Mouse (Mus musculus): ENCODE data around the gene S100a16.
A peak's percentile ranks its signal among the peaks of the same experiment; 100 is the strongest.

S100a16 gene

DNA sequence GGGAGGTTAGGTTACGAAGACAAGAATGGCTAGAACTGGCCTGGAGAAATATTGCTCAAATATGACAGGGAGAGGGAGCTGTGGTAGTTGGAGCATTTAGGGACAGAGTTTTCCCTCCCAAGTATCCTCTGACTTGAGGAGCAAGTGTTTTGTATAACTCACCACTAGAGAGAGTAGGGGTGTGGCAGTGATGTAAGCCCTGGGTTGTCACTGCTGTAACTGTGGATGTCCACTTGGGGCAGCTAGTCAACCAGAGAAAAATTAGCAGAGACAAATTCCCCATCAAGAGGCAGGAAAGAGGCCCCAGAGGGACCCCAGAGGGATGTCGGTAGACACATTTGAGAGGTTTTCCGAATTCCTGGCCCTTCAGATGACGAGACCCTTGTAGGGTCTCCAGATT lies 11.6 kb upstream of the S100a16 start:
- peak; percentile 46 for DNase-seq

- no peak for DNase-seq
These were observed 11.0 kb upstream of the S100a16 start for GRCm38 (mm10) chr3:90526076-90526475.

- no peak for DNase-seq
These were observed 10.5 kb upstream of the S100a16 start, which contains the start of gene S100a14 for GRCm38 (mm10) chr3:90526580-90526979. Gene S100a14, plus strand, starts transcription at chr3:90526856.

- DNase-seq = no peak
These were observed 9.7 kb upstream of the S100a16 start for GRCm38 (mm10) chr3:90527291-90527873.

- no peak for DNase-seq
These were observed 5.3 kb upstream of the S100a16 start for GRCm38 (mm10) chr3:90531713-90532112.

DNA sequence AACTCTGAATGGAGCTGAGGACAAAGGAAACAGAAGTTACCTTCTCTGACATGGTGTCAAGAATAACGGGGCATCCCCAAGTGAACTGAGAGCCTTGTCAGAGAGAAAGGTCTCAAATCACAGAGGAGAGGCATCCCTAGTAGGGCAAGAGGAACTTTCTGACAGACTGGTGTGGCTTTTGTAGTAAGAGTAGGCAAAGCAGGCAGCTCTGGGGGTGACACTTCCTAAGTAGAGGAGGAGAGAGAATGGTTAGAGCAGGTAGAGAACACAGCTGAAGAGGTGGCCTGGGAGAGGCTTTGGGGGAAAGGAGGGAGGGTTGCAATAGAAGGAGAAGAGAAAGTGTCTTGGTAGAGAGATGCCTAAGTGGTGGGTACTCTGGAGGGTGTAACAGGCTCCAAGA lies 1.6 kb upstream of the S100a16 start:
- DNase-seq = no peak

- DNase-seq = no peak
These were observed 847 bp downstream of the S100a16 start for GRCm38 (mm10) chr3:90537905-90538296.

DNA sequence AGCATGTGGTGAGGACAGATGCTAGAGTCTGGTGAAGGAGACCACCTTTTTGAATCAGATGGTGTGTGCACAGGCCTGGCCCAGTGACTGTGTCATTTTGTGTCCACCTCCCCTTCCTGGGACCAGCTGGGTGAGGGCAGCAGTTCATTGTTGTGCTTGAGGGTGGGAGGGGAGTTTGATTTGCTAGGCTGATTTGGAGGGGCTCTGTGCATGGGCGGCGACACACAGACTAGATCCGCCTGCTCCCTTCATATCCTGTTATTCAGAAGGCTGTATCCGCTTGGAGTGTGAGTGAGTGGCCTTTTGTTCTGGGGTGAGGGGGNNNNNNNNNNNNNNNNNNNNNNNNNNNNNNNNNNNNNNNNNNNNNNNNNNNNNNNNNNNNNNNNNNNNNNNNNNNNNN lies 3.9 kb downstream of the S100a16 start:
- peak; percentile 34 for DNase-seq

GRCm38 (mm10) chr3:90549676-90550420 lies 12.8 kb downstream of the S100a16 start:
- DNase-seq = peak; percentile 32

DNA sequence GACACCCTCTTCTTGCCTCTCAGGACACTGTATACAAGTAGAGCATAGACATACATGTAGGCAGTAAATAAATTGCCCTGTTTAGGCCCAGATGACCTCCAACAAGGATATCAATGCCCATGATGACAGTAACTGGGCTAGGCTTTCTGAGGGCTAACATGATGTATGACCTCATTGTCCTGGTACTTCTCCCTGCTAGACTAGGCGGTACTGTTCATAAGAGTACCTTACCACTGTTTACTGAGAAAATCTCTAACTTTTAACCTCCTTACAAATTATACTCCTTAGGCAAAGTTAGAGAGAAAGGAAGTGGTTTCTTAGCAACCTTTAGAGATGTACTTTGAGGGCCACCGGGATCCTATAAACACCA lies 13.4 kb downstream of the S100a16 start:
- DNase-seq = no peak

DNA sequence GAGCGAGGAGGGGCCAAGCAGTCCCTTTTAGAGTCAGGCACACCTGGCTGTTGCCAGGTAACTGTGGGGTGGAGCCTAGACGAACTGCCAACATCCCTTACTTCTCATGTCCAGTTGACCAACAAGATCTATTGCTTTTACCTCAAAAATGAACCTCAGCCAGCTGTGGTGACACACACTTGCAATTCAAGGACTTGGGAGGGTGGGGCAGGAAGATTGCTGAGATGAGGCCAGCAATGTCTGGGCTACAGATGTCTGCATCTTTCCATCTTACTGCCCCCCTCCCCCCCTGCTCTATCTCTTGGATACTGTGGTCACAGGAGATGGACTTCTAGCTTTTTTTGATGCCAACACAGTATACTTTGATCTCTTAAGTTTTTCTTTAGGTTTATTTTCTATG lies 15.2 kb downstream of the S100a16 start:
- no peak for DNase-seq

GRCm38 (mm10) chr3:90555954-90556353 lies 18.9 kb downstream of the S100a16 start:
- DNase-seq = peak; percentile 23

DNA sequence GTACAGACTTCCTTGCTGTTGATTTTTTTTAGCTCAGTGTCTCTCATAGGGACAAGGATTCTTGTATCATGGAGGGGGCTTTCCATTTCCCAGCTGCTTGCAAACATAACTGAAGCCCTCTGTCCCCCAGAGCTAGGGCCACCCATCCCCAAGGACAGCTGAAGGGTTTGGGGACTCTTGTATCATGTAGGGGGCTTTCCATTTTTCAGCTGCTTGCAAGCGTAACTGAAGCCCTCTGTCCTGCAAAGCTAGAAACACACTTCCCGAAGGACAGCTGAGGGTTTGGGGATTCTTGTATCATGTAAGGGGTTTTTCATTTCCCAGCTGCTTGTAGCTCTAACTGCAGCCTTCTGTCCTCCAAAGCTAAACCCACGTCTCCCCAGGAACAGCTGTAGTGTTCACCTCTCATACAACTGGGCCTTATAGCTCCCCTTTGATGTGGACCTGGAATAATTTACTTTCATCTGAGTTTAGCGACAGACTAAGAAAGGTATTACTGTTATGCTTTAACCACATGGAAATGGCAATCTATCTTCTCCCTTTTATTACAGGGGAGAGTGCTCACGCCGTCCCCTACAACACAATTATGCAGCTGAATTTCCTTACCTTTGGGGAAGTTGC lies 23.1 kb downstream of the S100a16 start, which contains the start of gene S100a3:
TSS of gene S100a3 (plus strand) at position 571 of the 621 bp plus-strand sequence.
- no peak for DNase-seq

GRCm38 (mm10) chr3:90574691-90575090 lies 37.6 kb downstream of the S100a16 start:
- no peak for DNase-seq

DNA sequence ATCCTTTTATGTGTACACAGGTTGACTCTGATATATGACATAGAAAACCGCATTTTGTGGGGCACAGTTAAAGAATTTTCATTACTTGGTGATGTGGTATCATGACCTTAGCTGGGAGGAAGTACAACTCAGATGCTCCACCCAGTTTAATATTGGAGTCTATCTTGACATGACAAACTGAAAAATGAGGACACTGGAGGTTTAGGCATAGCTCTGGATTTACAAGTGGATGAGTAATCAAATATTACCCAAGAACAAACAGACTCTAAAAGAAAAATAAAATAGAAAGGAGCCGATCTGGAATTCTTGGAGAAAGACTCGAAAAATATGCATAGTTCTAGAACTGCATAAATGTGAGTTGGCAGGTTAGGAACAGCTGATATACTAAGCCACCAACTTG lies 38.3 kb downstream of the S100a16 start:
- DNase-seq = no peak

GRCm38 (mm10) chr3:90576351-90577001 lies 39.4 kb downstream of the S100a16 start:
- DNase-seq = no peak

DNA sequence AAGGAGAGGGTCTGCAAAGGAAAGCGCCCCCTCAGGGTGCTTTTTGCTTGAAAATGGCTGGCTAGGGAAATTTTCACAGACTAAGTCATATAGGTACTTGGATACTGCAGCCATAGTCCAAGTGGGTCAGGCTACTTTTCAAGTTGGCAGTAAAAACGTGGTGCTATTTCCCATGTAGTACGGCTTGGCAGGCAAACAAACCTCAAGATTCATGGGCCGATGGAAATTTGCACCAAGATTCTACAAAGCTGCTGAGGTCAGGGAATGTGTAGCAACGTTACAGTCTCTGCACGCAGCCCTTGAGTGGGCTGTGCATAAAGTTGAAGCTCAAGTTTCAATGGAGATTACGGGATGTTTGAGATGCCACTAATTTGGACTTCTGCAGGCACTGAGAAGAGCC lies 42.4 kb downstream of the S100a16 start:
- no peak for DNase-seq

- DNase-seq = no peak
These were observed 44.1 kb downstream of the S100a16 start for GRCm38 (mm10) chr3:90581141-90581540.

GRCm38 (mm10) chr3:90582156-90582555 lies 45.1 kb downstream of the S100a16 start:
- DNase-seq = no peak

GRCm38 (mm10) chr3:90582556-90582955 lies 45.5 kb downstream of the S100a16 start:
- DNase-seq = no peak

GRCm38 (mm10) chr3:90583893-90584292 lies 46.8 kb downstream of the S100a16 start:
- DNase-seq = no peak

GRCm38 (mm10) chr3:90585595-90585994 lies 48.5 kb downstream of the S100a16 start:
- peak; percentile 81 for DNase-seq

DNA sequence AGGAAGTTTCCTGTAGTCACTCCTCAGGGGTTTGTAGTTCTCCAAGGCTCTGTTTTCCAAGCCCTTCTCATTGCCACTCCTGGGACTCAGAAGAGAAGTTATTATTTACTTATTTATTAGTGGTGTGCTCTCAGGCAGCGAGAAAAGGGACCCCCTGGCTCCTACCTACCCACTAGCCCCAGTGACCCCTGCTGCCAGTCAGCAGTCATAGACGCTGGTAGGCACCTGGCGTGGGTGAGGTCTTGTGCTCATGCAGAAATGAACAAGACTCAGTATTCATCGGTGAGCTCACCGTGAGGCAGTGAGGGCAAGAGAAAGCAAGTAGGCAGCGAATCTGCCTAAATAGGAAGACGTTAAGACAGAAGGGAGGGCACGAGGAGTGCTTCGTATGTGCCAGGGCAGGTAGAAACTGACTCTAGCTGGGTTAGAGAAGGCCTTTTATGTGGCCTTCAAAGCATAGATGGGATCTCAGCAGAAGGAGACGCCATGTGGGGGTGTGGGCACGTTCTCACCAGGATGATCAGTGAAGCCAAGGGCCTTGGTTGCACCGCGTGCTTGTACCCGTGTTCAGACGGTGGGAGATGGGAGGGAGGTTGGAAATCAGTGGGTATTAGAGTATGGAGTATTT lies 49.1 kb downstream of the S100a16 start:
- no peak for DNase-seq

Data from embryo, embryonic 11 days (tissue).